Mouse (Mus musculus) liver, adult 2 months (tissue): Measurements from ENCODE around the gene Exosc1. TPM values are rescaled to one million over a fixed set of nuclear protein-coding genes. Genes with fewer than 3 reads are reported as not detected.
A peak's percentile ranks its signal among the peaks of the same experiment; 100 is the strongest.

Experiments
- DNase-seq: peaks from one replicate; pipeline ENCODE4 v3.0.0-alpha.2; 2011; ENCODE audit warnings: low read depth, low spot score; ENCODE audit errors: extremely low read depth
- H3K27ac ChIP-seq: fragments of 200-500 bp; replicated peaks from 2 replicates; pipeline ENCODE4 v1.5.1; 2012; ENCODE audit warnings: low read depth, mild to moderate bottlenecking, control low read depth, inconsistent platforms, low read length; ENCODE audit not compliant: insufficient read depth
- H3K27me3 ChIP-seq: fragments of 200-500 bp; 2 replicates; pipeline ENCODE4 v1.6.1; 2012; ENCODE audit warnings: mild to moderate bottlenecking, moderate library complexity, low read length, inconsistent platforms; ENCODE audit not compliant: control insufficient read depth, insufficient read depth
- H3K36me3 ChIP-seq: fragments of 200-500 bp; 2 replicates; pipeline ENCODE4 v1.6.1; 2012; ENCODE audit warnings: low read length, inconsistent platforms; ENCODE audit not compliant: control insufficient read depth, insufficient read depth
- H3K4me1 ChIP-seq: fragments of 200-500 bp; 2 replicates; pipeline ENCODE4 v1.6.1; 2011; ENCODE audit warnings: low read length; ENCODE audit not compliant: control insufficient read depth, insufficient read depth
- H3K4me3 ChIP-seq: fragments of 200-500 bp; 2 replicates; pipeline ENCODE4 v1.5.1; 2011; ENCODE audit warnings: low read depth, mild to moderate bottlenecking, control low read depth, low read length, moderate library complexity; ENCODE audit not compliant: insufficient read depth
- H3K79me2 ChIP-seq: fragments of 200-500 bp; 2 replicates; pipeline ENCODE4 v1.6.1; 2012; ENCODE audit warnings: inconsistent platforms, mild to moderate bottlenecking, low read length, moderate library complexity; ENCODE audit not compliant: control insufficient read depth, insufficient read depth
- H3K9ac ChIP-seq: fragments of 200-500 bp; 2 replicates; pipeline ENCODE4 v1.6.1; 2012; ENCODE audit warnings: low read depth, mild to moderate bottlenecking, control low read depth, inconsistent platforms, low read length
- CTCF ChIP-seq: fragments of 200-500 bp; IDR thresholded peaks from 2 replicates; pipeline ENCODE4 v1.5.1; 2011; ENCODE audit warnings: low read depth, low read length, control low read depth
- POLR2A ChIP-seq: fragments of 200-500 bp; IDR thresholded peaks from 2 replicates; pipeline ENCODE4 v1.6.1; 2011; ENCODE audit warnings: low read length, control low read depth; ENCODE audit not compliant: insufficient read depth; ENCODE audit errors: extremely low read depth
- WGBS: fragments of 180-500 bp; shearing (Covaris S2); methylation state at CpG from one replicate; pipeline ENCODE4 v1.1.7; 2018; 5-methylcytosine and 5-hydroxymethylcytosine counted together
- polyA plus RNA-seq: library from polyadenylated mRNA; depleted of rRNA; stranded (reverse); fragments of >200 nt; gene quantifications from 2 replicates; pipeline ENCODE4 v1.2.3, GENCODE M21; 2012
- total RNA-seq: library from RNA; depleted of rRNA; stranded (reverse); fragments of >200 nt; gene quantifications from 2 replicates; pipeline ENCODE4 v1.2.3, GENCODE M21; 2014

Gene Exosc1
- total and polyA plus RNA-seq, 2 experiments = 6.5 to 8.2 TPM

GRCm38 (mm10) chr19:41938539-41938938 lies 5.3 kb upstream of the Exosc1 start:
- H3K9ac ChIP-seq = no peak overlapping the region
- peaks cover 3% of the 10 kb centered on the region; the same call in 1 of the 2 replicates for H3K79me2 ChIP-seq
- no peak overlapping the region for H3K27ac ChIP-seq
- no peak for TF ChIP-seq CTCF
- TF ChIP-seq POLR2A = no peak
- no peak overlapping the region for H3K4me3 ChIP-seq
- H3K27me3 ChIP-seq = no peaks in the 10 kb centered on the region
- peaks cover 33% of the 10 kb centered on the region for H3K36me3 ChIP-seq
- no peak for DNase-seq
- H3K4me1 ChIP-seq = peaks cover 3% of the 10 kb centered on the region; the same call in 1 of the 2 replicates
- 89% methylated on average over 5 of the region's 5 CpGs for WGBS

DNA sequence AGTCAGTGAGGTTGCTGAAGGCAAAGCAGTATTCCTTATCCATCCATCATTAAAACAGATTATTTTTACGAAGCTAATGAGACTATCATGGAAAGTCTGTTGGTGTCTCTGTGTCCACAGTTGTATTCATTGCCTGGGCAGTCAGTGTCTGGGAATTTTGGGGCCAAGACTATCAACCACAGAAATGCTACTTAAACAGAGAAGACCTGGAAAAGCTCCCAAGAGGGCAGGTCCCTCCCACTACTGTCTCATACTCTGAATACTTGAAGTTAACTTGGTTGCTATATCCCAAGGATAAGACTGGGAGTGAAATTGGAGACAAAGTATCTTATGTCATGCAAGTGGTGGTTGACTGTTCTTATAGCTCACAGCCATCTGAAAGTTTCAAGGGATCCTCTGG lies 2.7 kb upstream of the Exosc1 start:
- Histone ChIP-seq H3K27ac (no peak overlapping the region), H3K4me1 (peaks cover 6% of the 10 kb centered on the region), H3K36me3 (peaks cover 19% of the 10 kb centered on the region), H3K27me3 (no peaks in the 10 kb centered on the region), H3K9ac (no peak overlapping the region), H3K4me3 (no peak overlapping the region), H3K79me2 (peaks cover 6% of the 10 kb centered on the region; the same call in 1 of the 2 replicates)
- WGBS = 98% methylated on average over 1 of the region's 1 CpGs
- no peak for TF ChIP-seq POLR2A
- no peak for TF ChIP-seq CTCF
- DNase-seq = no peak

- H3K27me3 ChIP-seq = no peaks in the 10 kb centered on the region
- 25% methylated on average over 6 of the region's 6 CpGs for WGBS
- H3K79me2 ChIP-seq = peaks cover 6% of the 10 kb centered on the region; the same call in 1 of the 2 replicates
- peaks cover 6% of the 10 kb centered on the region for H3K4me1 ChIP-seq
- H3K9ac ChIP-seq = no peak overlapping the region
- H3K27ac ChIP-seq = no peak overlapping the region
- H3K36me3 ChIP-seq = peaks cover 7% of the 10 kb centered on the region; the same call in 1 of the 2 replicates
- H3K4me3 ChIP-seq = peak overlapping the region; percentile 95; the same call in 1 of the 2 replicates
- no peak for DNase-seq
- TF ChIP-seq CTCF (no peak), POLR2A (no peak)
Observed at GRCm38 (mm10) chr19:41934124-41934523, 901 bp upstream of the Exosc1 start.

GRCm38 (mm10) chr19:41932686-41933085 lies 537 bp downstream of the Exosc1 start:
- Histone ChIP-seq H3K27ac (no peak overlapping the region; the same call in 1 of the 2 replicates), H3K36me3 (peaks cover 7% of the 10 kb centered on the region; the same call in 1 of the 2 replicates), H3K27me3 (no peaks in the 10 kb centered on the region), H3K4me1 (peaks cover 6% of the 10 kb centered on the region), H3K9ac (peak overlapping the region; percentile 77), H3K4me3 (peak overlapping the region; percentile 94), H3K79me2 (peaks cover 6% of the 10 kb centered on the region; the same call in 1 of the 2 replicates)
- TF ChIP-seq CTCF (no peak), POLR2A (no peak)
- WGBS = under 1% methylated on average over 28 of the region's 28 CpGs
- DNase-seq = no peak

- WGBS = 88% methylated on average over 5 of the region's 5 CpGs
- no peak for DNase-seq
Observed at GRCm38 (mm10) chr19:41920412-41921067, 12.7 kb downstream of the Exosc1 start.

DNA sequence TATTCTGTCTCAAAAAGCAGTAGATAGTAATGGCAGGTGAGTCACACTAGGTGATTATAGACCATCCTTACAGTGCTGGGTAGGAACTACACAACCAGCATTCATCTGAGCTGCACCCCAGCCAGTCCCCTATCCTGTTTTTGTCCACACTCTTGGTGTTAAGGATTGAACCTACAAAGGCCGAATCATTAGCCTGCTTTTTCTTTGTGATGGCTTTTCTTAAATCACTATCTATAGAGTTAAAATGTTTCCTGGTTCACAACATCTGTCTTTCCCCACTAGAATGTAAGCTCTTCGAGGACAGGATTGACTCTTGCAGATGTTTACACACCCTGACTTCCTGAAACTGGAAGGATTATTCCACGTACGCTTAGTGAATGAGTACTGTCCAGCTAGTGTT lies 13.8 kb downstream of the Exosc1 start:
- WGBS = 83% methylated on average over 4 of the region's 4 CpGs
- TF ChIP-seq POLR2A (no peak), CTCF (no peak)
- Histone ChIP-seq H3K4me1 (no peaks in the 10 kb centered on the region), H3K36me3 (peaks cover 42% of the 10 kb centered on the region), H3K27me3 (no peaks in the 10 kb centered on the region), H3K27ac (no peak overlapping the region), H3K4me3 (no peak overlapping the region), H3K79me2 (no peaks in the 10 kb centered on the region), H3K9ac (no peak overlapping the region)
- no peak for DNase-seq

More at GRCm38 (mm10) chr19:41920412-41921067, 12.7 kb downstream of the Exosc1 start:
- TF ChIP-seq POLR2A = no peak
- no peak for TF ChIP-seq CTCF
- no peaks in the 10 kb centered on the region for H3K79me2 ChIP-seq
- H3K4me1 ChIP-seq = no peaks in the 10 kb centered on the region
- H3K27me3 ChIP-seq = no peaks in the 10 kb centered on the region
- H3K9ac ChIP-seq = no peak overlapping the region
- H3K27ac ChIP-seq = no peak overlapping the region
- no peak overlapping the region for H3K4me3 ChIP-seq
- H3K36me3 ChIP-seq = peaks cover 39% of the 10 kb centered on the region
